Mouse (Mus musculus) heart, embryonic 11.5 days (tissue): ENCODE data around the gene Fam120a. TPM values are rescaled to one million over a fixed set of nuclear protein-coding genes. Genes with fewer than 3 reads are reported as not detected.
A peak's percentile ranks its signal among the peaks of the same experiment; 100 is the strongest.

Experiments used
- ATAC-seq: fragments of 200-750 bp; cut with Nextera tagmentation; replicated peaks from 2 replicates; pipeline ENCODE4 v1.8.0; 2017; ENCODE audit warnings: moderate library complexity; ENCODE audit not compliant: insufficient number of reproducible peaks, low FRiP score, low TSS enrichment
- H3K27ac ChIP-seq: fragments of 300-500 bp; sonication (generic); 2 replicates; pipeline ENCODE4 v1.5.1; 2014; ENCODE audit warnings: mild to moderate bottlenecking, low read depth, low read length
- H3K27me3 ChIP-seq: fragments of 300-500 bp; sonication (generic); 2 replicates; pipeline ENCODE4 v1.6.1; 2014; ENCODE audit warnings: mild to moderate bottlenecking, low read length, mixed read lengths; ENCODE audit not compliant: control insufficient read depth, insufficient read depth
- H3K36me3 ChIP-seq: fragments of 300-500 bp; sonication (generic); 2 replicates; pipeline ENCODE4 v1.6.1; 2014; ENCODE audit warnings: mild to moderate bottlenecking, low read length, moderate library complexity, mixed read lengths; ENCODE audit not compliant: control insufficient read depth, insufficient read depth
- H3K4me1 ChIP-seq: fragments of 300-500 bp; sonication (generic); 2 replicates; pipeline ENCODE4 v1.6.1; 2014; ENCODE audit warnings: low read length; ENCODE audit not compliant: control insufficient read depth, insufficient read depth
- H3K4me2 ChIP-seq: fragments of 300-500 bp; sonication (generic); 2 replicates; pipeline ENCODE4 v1.6.1; 2014; ENCODE audit warnings: mild to moderate bottlenecking, moderate library complexity
- H3K4me3 ChIP-seq: fragments of 300-500 bp; sonication (generic); 2 replicates; pipeline ENCODE4 v1.5.1; 2014; ENCODE audit warnings: low read depth, low read length
- H3K9ac ChIP-seq: fragments of 300-500 bp; sonication (generic); 2 replicates; pipeline ENCODE4 v1.6.1; 2014; ENCODE audit warnings: mild to moderate bottlenecking, low read depth, low read length, moderate library complexity
- H3K9me3 ChIP-seq: fragments of 300-500 bp; sonication (generic); replicated peaks from 2 replicates; pipeline ENCODE4 v1.6.1; 2016; ENCODE audit warnings: low read length; ENCODE audit not compliant: control insufficient read depth
- WGBS: fragments of 180-500 bp; shearing (Covaris S2); extraction: QIAGEN DNeasy Blood & Tissue Kit; methylation state at CpG from one replicate; pipeline ENCODE4 v1.1.7; 2014; ENCODE audit not compliant: insufficient replicate concordance; 5-methylcytosine and 5-hydroxymethylcytosine counted together
- polyA plus RNA-seq: library from polyadenylated mRNA; unstranded; fragments of >200 nt; fragmentation: Nextera tagmentation; extraction: Ambion mirVana; gene quantifications from 2 replicates; pipeline ENCODE4 v1.2.1, GENCODE M21; 2014

Gene Fam120a
- polyA plus RNA-seq, 1 experiment from 2014 or later = 31.2 TPM

- peaks cover 25% of the 10 kb centered on the region for H3K4me1 ChIP-seq
- H3K4me2 ChIP-seq = peak overlapping the region; percentile 96
- H3K4me3 ChIP-seq = peak overlapping the region; percentile 93
- H3K9ac ChIP-seq = peak overlapping the region; percentile 98
- H3K36me3 ChIP-seq = 0 out of 2 replicates have a peak, but pooled peaks cover 2% of the 10 kb centered on the region
- WGBS = 65% methylated on average over 7 of the region's 7 CpGs
- H3K27me3 ChIP-seq = no peaks in the 10 kb centered on the region
- no peak overlapping the region for H3K27ac ChIP-seq
- no peak for ATAC-seq
- no peaks in the 10 kb centered on the region for H3K9me3 ChIP-seq
These were observed 95.8 kb downstream of the Fam120a start for GRCm38 (mm10) chr13:48871887-48872606.

GRCm38 (mm10) chr13:48870771-48871731 lies 96.8 kb downstream of the Fam120a start, which contains the start of gene Phf2:
Phf2 (minus strand) TSS chr13:48871119.
- Histone ChIP-seq H3K4me3 (peak within 1 kb of the TSS; percentile 93), H3K36me3 (0 out of 2 replicates have a peak, but pooled peaks cover 2% of the 10 kb centered on the region), H3K9ac (peak within 1 kb of the TSS; percentile 98), H3K27ac (peak within 1 kb of the TSS; percentile 80), H3K27me3 (no peaks in the 10 kb centered on the region), H3K4me2 (peak within 1 kb of the TSS; percentile 96), H3K4me1 (peaks cover 27% of the 10 kb centered on the region), H3K9me3 (no peaks in the 10 kb centered on the region)
- WGBS = under 1% methylated on average over 36 of the region's 117 CpGs
- ATAC-seq = peak; percentile 48; the same call in 1 of the 2 replicates

GRCm38 (mm10) chr13:48869950-48870770 lies 97.7 kb downstream of the Fam120a start:
- Histone ChIP-seq H3K4me1 (peaks cover 27% of the 10 kb centered on the region), H3K27ac (peak overlapping the region; percentile 80), H3K9ac (peak overlapping the region; percentile 98), H3K4me3 (peak overlapping the region; percentile 93), H3K27me3 (no peaks in the 10 kb centered on the region), H3K36me3 (no peaks in the 10 kb centered on the region), H3K9me3 (no peaks in the 10 kb centered on the region), H3K4me2 (peak overlapping the region; percentile 96)
- 0 out of 2 replicates have a peak, but pooled peaks have one; percentile 19 for ATAC-seq
- WGBS = 1% methylated on average over 85 of the region's 102 CpGs

- peak overlapping the region; percentile 93 for H3K4me3 ChIP-seq
- H3K9me3 ChIP-seq = no peaks in the 10 kb centered on the region
- no peaks in the 10 kb centered on the region for H3K36me3 ChIP-seq
- H3K27me3 ChIP-seq = no peaks in the 10 kb centered on the region
- WGBS = 12% methylated on average over 5 of the region's 5 CpGs
- peak overlapping the region; percentile 80 for H3K27ac ChIP-seq
- H3K9ac ChIP-seq = peak overlapping the region; percentile 98
- ATAC-seq = 0 out of 2 replicates have a peak, but pooled peaks have one; percentile 5
- peak overlapping the region; percentile 96 for H3K4me2 ChIP-seq
- peaks cover 27% of the 10 kb centered on the region for H3K4me1 ChIP-seq
These were observed 98.2 kb downstream of the Fam120a start for GRCm38 (mm10) chr13:48869600-48869949.

- peak overlapping the region; percentile 96 for H3K4me2 ChIP-seq
- H3K4me1 ChIP-seq = peaks cover 27% of the 10 kb centered on the region
- peak overlapping the region; percentile 93 for H3K4me3 ChIP-seq
- no peak for ATAC-seq
- H3K36me3 ChIP-seq = no peaks in the 10 kb centered on the region
- no peaks in the 10 kb centered on the region for H3K27me3 ChIP-seq
- WGBS = 35% methylated on average over 5 of the region's 5 CpGs
- peak overlapping the region; percentile 98 for H3K9ac ChIP-seq
- H3K27ac ChIP-seq = no peak overlapping the region; the same call in 1 of the 2 replicates
- H3K9me3 ChIP-seq = no peaks in the 10 kb centered on the region
These were observed 98.7 kb downstream of the Fam120a start for GRCm38 (mm10) chr13:48869088-48869487.

GRCm38 (mm10) chr13:48864673-48865356 lies 103.0 kb downstream of the Fam120a start:
- Histone ChIP-seq H3K27me3 (no peaks in the 10 kb centered on the region), H3K4me3 (no peak overlapping the region), H3K9ac (no peak overlapping the region), H3K9me3 (no peaks in the 10 kb centered on the region), H3K36me3 (no peaks in the 10 kb centered on the region), H3K27ac (no peak overlapping the region), H3K4me2 (no peak overlapping the region), H3K4me1 (peaks cover 26% of the 10 kb centered on the region)
- no peak for ATAC-seq
- 65% methylated on average over 12 of the region's 12 CpGs for WGBS

GRCm38 (mm10) chr13:48863556-48863955 lies 104.3 kb downstream of the Fam120a start:
- WGBS = 75% methylated on average over 9 of the region's 9 CpGs
- no peak for ATAC-seq
- no peak overlapping the region for H3K4me2 ChIP-seq
- no peaks in the 10 kb centered on the region for H3K27me3 ChIP-seq
- H3K36me3 ChIP-seq = no peaks in the 10 kb centered on the region
- peaks cover 27% of the 10 kb centered on the region for H3K4me1 ChIP-seq
- H3K27ac ChIP-seq = no peak overlapping the region
- no peak overlapping the region for H3K9ac ChIP-seq
- no peaks in the 10 kb centered on the region for H3K9me3 ChIP-seq
- H3K4me3 ChIP-seq = no peak overlapping the region
